Mouse (Mus musculus) forebrain, embryonic 13.5 days (tissue): ENCODE measurements around the gene Ppp4r4. TPM values are rescaled to one million over a fixed set of nuclear protein-coding genes. Genes with fewer than 3 reads are reported as not detected.
"Not testable (repeated sequence)": the region's sequence is repeated elsewhere in the genome, so short reads cannot be mapped to it uniquely, and the experiment has no call there.

Experiments
- ATAC-seq: fragments of 200-750 bp; cut with Nextera tagmentation; 2 replicates; pipeline ENCODE4 v1.8.0; 2017
- H3K27ac ChIP-seq: fragments of 300-500 bp; sonication (generic); 2 replicates; pipeline ENCODE4 v1.5.1; 2015; ENCODE audit warnings: inconsistent platforms, mild to moderate bottlenecking, moderate library complexity
- H3K27me3 ChIP-seq: fragments of 300-500 bp; sonication (generic); 2 replicates; pipeline ENCODE4 v1.6.1; 2015; ENCODE audit warnings: mild to moderate bottlenecking, inconsistent platforms
- H3K36me3 ChIP-seq: fragments of 300-500 bp; sonication (generic); 2 replicates; pipeline ENCODE4 v1.6.1; 2015; ENCODE audit warnings: mild to moderate bottlenecking, inconsistent platforms; ENCODE audit not compliant: poor library complexity, severe bottlenecking
- H3K4me1 ChIP-seq: fragments of 300-500 bp; sonication (generic); 2 replicates; pipeline ENCODE4 v1.6.1; 2015; ENCODE audit warnings: inconsistent platforms
- H3K4me2 ChIP-seq: fragments of 300-500 bp; sonication (generic); 2 replicates; pipeline ENCODE4 v1.6.1; 2015; ENCODE audit warnings: inconsistent platforms, mild to moderate bottlenecking, moderate library complexity
- H3K4me3 ChIP-seq: fragments of 300-500 bp; sonication (generic); 2 replicates; pipeline ENCODE4 v1.5.1; 2015; ENCODE audit warnings: mild to moderate bottlenecking, inconsistent platforms
- H3K9ac ChIP-seq: fragments of 300-500 bp; sonication (generic); 2 replicates; pipeline ENCODE4 v1.6.1; 2015; ENCODE audit warnings: mild to moderate bottlenecking, inconsistent platforms
- H3K9me3 ChIP-seq: fragments of 300-500 bp; sonication (generic); replicated peaks from 2 replicates; pipeline ENCODE4 v1.6.1; 2016; ENCODE audit warnings: inconsistent platforms
- WGBS: fragments of 180-500 bp; shearing (Covaris S2); methylation state at CpG from one replicate; pipeline ENCODE4 v1.1.7; 2015; 5-methylcytosine and 5-hydroxymethylcytosine counted together
- polyA plus RNA-seq: library from polyadenylated mRNA; unstranded; fragments of >200 nt; fragmentation: Nextera tagmentation; extraction: Ambion mirVana; gene quantifications from 2 replicates; pipeline ENCODE4 v1.2.1, GENCODE M21; 2015

Ppp4r4 gene
- polyA plus RNA-seq, 1 experiment from 2014 or later = 1.8 TPM

DNA sequence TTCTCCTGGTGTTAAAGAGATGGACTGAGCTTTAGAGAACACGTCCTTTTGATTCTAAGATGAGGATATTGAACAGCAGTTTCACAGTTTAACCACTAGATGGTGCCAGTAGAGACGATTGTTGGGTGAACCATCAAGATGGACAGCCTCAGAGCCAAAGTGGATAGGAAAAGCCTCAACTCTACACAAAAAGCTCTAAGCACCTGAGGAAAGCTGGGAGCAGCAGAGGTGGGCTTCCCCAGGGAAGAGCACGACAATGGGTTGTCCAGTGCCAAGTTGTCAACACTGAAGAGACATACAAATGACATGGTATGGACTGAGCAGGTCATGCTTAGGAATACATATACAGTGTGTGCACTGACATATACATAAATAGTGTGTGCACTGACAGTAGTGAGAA is 12.1 kb downstream of the Ppp4r4 start:
- no peaks in the 10 kb centered on the region for H3K9me3 ChIP-seq
- no peak; the same call in 1 of the 2 replicates for ATAC-seq
- H3K4me2 ChIP-seq = no peak overlapping the region
- no peaks in the 10 kb centered on the region for H3K36me3 ChIP-seq
- H3K4me3 ChIP-seq = no peak overlapping the region
- no peaks in the 10 kb centered on the region for H3K4me1 ChIP-seq
- 4% methylated on average over 3 of the region's 3 CpGs for WGBS
- H3K27ac ChIP-seq = no peak overlapping the region
- H3K9ac ChIP-seq = no peak overlapping the region
- no peaks in the 10 kb centered on the region for H3K27me3 ChIP-seq

DNA sequence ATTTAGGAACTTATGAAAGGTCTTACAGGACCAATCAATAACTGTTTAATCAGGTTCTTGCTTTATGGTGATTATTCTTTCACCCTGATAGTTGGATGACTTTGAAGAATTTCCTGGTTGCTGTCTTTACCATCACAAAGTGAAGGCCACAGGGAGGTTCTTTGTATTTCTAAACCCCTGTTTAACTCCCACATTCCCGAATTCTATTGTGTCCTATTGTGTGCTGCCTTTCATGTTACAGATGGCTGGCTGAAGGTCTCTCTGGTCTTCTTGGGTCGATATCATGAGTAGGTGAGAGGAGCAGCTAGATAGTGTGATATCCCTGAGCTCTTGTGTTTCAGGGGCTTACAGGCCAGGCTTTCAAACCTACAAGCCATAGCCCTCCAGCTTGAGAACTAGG is 15.4 kb downstream of the Ppp4r4 start:
- Histone ChIP-seq H3K9me3 (no peaks in the 10 kb centered on the region), H3K27me3 (no peaks in the 10 kb centered on the region), H3K9ac (no peak overlapping the region), H3K4me1 (no peaks in the 10 kb centered on the region), H3K27ac (no peak overlapping the region), H3K36me3 (no peaks in the 10 kb centered on the region), H3K4me2 (no peak overlapping the region), H3K4me3 (no peak overlapping the region)
- 33% methylated on average over 2 of the region's 2 CpGs for WGBS
- no peak for ATAC-seq

DNA sequence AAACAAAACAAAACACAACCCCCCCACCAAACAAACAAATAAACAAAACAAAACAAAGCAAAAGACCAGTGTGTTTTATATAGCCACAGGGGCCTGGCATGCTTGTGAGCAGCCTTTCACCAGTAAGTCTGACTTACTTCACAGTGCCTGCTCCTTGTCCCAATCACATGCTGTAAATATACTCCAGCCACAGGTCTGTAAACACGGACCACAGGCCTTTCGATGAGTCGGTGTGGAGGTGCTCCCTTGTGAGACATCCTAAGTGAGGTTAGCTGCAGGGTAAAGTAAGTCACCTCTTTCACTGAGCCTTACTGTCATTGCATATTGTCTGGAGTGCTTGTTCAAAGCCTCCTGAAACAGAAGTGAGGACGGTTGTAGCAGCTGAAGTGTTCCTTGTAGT is 16.4 kb downstream of the Ppp4r4 start:
- no peak overlapping the region for H3K9ac ChIP-seq
- ATAC-seq = no peak
- H3K4me2 ChIP-seq = no peak overlapping the region
- no peaks in the 10 kb centered on the region for H3K4me1 ChIP-seq
- H3K4me3 ChIP-seq = no peak overlapping the region
- no peaks in the 10 kb centered on the region for H3K36me3 ChIP-seq
- WGBS = 84% methylated on average over 4 of the region's 4 CpGs
- no peak overlapping the region for H3K27ac ChIP-seq
- no peaks in the 10 kb centered on the region for H3K27me3 ChIP-seq
- no peaks in the 10 kb centered on the region for H3K9me3 ChIP-seq

DNA sequence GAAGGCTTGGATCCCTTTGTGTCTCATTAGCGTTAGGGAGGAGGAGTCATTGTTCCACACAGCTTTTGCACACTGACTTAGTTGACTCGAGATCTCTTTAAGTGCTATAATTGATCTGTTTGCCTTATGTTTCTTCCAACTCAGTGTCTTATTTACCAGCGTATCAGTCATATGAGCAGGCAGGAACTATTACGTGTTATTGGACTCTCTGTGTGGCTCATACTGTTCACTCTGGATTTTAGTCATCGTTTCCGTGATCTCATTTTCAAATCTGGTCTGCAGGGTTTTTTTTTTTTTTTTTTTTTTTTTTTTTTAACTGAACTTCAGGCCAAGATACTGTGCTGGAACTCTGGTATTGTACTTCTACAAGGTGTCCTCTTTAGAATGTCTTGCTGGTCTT is 18.0 kb downstream of the Ppp4r4 start:
- Histone ChIP-seq H3K4me2 (no peak overlapping the region), H3K9me3 (no peaks in the 10 kb centered on the region), H3K9ac (no peak overlapping the region), H3K36me3 (no peaks in the 10 kb centered on the region), H3K27me3 (no peaks in the 10 kb centered on the region), H3K4me1 (no peaks in the 10 kb centered on the region), H3K27ac (no peak overlapping the region), H3K4me3 (no peak overlapping the region)
- no peak for ATAC-seq
- 66% methylated on average over 6 of the region's 6 CpGs for WGBS

GRCm38 (mm10) chr12:103551422-103551821 is 19.3 kb downstream of the Ppp4r4 start:
- no peak for ATAC-seq
- Histone ChIP-seq H3K9ac (no peak overlapping the region), H3K27me3 (no peaks in the 10 kb centered on the region), H3K36me3 (no peaks in the 10 kb centered on the region), H3K9me3 (no peaks in the 10 kb centered on the region), H3K4me1 (no peaks in the 10 kb centered on the region), H3K4me2 (no peak overlapping the region), H3K4me3 (no peak overlapping the region), H3K27ac (no peak overlapping the region)
- WGBS = 91% methylated on average over 4 of the region's 4 CpGs

GRCm38 (mm10) chr12:103552506-103552905 is 20.4 kb downstream of the Ppp4r4 start:
- H3K27me3 ChIP-seq = no peaks in the 10 kb centered on the region
- no peak overlapping the region for H3K4me3 ChIP-seq
- no peaks in the 10 kb centered on the region for H3K36me3 ChIP-seq
- no peaks in the 10 kb centered on the region for H3K9me3 ChIP-seq
- no peak overlapping the region for H3K27ac ChIP-seq
- ATAC-seq = no peak
- whole genome bisulfite sequencing = 92% methylated on average over 2 of the region's 2 CpGs
- no peak overlapping the region for H3K9ac ChIP-seq
- no peak overlapping the region for H3K4me2 ChIP-seq
- no peaks in the 10 kb centered on the region for H3K4me1 ChIP-seq

GRCm38 (mm10) chr12:103553497-103553896 is 21.4 kb downstream of the Ppp4r4 start:
- no peak for ATAC-seq
- no peak overlapping the region for H3K27ac ChIP-seq
- no peaks in the 10 kb centered on the region for H3K4me1 ChIP-seq
- H3K27me3 ChIP-seq = no peaks in the 10 kb centered on the region
- no peaks in the 10 kb centered on the region for H3K36me3 ChIP-seq
- WGBS = 67% methylated on average over 3 of the region's 3 CpGs
- H3K4me3 ChIP-seq = no peak overlapping the region
- no peak overlapping the region for H3K4me2 ChIP-seq
- no peak overlapping the region for H3K9ac ChIP-seq
- H3K9me3 ChIP-seq = no peaks in the 10 kb centered on the region

DNA sequence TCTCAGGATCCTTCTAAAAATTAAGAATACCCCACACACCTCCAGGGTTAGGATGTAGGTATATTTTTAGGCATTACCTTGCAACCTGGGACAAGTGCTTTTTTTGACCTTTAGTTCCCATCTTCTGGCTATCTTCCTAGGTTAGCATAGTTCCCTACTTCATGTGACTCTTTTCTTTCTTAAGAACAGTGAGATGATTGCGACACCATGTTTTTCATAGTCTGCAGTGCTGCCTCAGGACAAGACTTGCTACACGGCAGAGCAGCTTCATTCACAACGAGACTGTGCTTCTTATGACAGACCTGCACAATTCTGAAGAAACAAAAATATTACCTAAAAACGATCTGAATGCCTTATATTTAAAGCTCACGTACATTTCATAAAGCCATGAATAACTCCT is 24.8 kb downstream of the Ppp4r4 start:
- no peak for ATAC-seq
- H3K9me3 ChIP-seq = no peaks in the 10 kb centered on the region
- no peak overlapping the region for H3K9ac ChIP-seq
- H3K4me2 ChIP-seq = no peak overlapping the region
- H3K4me3 ChIP-seq = no peak overlapping the region
- H3K27me3 ChIP-seq = no peaks in the 10 kb centered on the region
- no peaks in the 10 kb centered on the region for H3K36me3 ChIP-seq
- H3K27ac ChIP-seq = no peak overlapping the region
- H3K4me1 ChIP-seq = no peaks in the 10 kb centered on the region
- 93% methylated on average over 5 of the region's 5 CpGs for WGBS

DNA sequence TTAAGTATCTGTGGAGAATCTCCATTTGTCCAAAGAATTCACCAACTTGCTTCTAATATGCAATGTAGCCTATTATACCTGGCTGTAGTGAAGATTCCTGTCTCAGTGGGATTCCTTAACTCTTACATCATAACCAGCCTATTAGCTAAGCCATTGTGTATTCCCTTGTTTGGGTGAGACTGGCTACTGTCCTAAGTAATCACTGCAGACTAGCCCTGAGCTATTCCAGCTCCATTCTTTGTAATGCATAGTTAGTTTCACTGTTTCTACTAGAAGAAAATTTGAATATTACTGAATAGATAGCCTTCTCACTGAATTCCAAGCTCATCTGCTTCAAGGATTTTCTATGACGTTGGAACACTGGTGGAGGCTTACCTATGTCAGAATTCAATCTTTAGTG is 32.6 kb downstream of the Ppp4r4 start:
- Histone ChIP-seq H3K9me3 (no peaks in the 10 kb centered on the region), H3K4me1 (no peaks in the 10 kb centered on the region), H3K4me2 (no peak overlapping the region), H3K36me3 (no peaks in the 10 kb centered on the region), H3K27ac (no peak overlapping the region), H3K4me3 (no peak overlapping the region), H3K27me3 (no peaks in the 10 kb centered on the region), H3K9ac (no peak overlapping the region)
- ATAC-seq = no peak
- WGBS = 46% methylated on average over 1 of the region's 1 CpGs

- no peaks in the 10 kb centered on the region for H3K36me3 ChIP-seq
- H3K4me3 ChIP-seq = no peak overlapping the region
- no peak overlapping the region for H3K9ac ChIP-seq
- 85% methylated on average over 7 of the region's 7 CpGs for WGBS
- H3K9me3 ChIP-seq = no peaks in the 10 kb centered on the region
- no peaks in the 10 kb centered on the region for H3K4me1 ChIP-seq
- no peaks in the 10 kb centered on the region for H3K27me3 ChIP-seq
- no peak for ATAC-seq
- H3K27ac ChIP-seq = no peak overlapping the region
- H3K4me2 ChIP-seq = no peak overlapping the region
Measured at GRCm38 (mm10) chr12:103565151-103565550, 33.1 kb downstream of the Ppp4r4 start.

DNA sequence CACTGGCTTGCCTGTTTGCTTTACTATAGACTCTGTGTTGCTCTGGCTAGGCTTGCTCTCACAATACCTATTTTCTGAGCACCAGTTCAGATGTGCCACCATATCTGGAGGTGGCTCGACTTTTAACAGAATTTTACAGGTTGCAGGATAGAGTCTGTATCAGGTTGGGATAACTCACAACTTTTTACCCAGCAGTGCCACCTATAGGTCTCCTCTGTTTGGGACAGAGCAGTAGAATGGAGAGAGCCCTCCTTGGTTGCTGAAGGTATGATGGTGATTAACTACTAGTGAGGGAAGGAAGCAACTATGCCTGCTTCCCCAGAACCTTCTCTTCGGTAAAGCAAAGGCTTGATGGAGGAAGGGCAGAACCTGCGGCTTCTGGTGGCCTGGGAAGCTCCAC is 35.0 kb downstream of the Ppp4r4 start:
- Histone ChIP-seq H3K4me2 (no peak overlapping the region), H3K27ac (no peak overlapping the region), H3K4me1 (no peaks in the 10 kb centered on the region), H3K4me3 (no peak overlapping the region), H3K36me3 (no peaks in the 10 kb centered on the region), H3K27me3 (no peaks in the 10 kb centered on the region), H3K9ac (no peak overlapping the region), H3K9me3 (no peaks in the 10 kb centered on the region)
- ATAC-seq = no peak
- 61% methylated on average over 3 of the region's 3 CpGs for WGBS

DNA sequence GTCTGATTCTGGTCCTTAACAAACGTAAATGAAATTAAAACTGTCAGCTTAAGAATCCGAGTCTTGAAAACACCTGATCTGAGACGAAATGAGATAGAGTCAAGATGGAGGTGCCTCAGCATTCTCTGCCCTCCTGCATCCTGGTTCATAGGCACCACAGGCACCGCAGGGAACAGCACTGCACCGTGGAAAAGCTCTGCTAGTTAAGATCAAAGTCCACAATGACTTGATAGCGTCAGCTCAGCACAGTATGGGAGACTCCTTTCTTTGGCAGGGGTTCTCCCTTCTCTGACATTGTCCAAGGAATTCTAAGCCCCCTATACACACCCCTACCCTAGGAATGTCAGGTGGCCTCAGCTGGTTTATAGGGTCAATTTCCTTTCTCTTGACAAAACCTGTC is 37.6 kb downstream of the Ppp4r4 start:
- 66% methylated on average over 6 of the region's 6 CpGs for WGBS
- no peaks in the 10 kb centered on the region for H3K36me3 ChIP-seq
- ATAC-seq = no peak

GRCm38 (mm10) chr12:103578148-103578547 is 46.1 kb downstream of the Ppp4r4 start:
- not testable (repeated sequence) for H3K4me2 ChIP-seq, ATAC-seq, H3K27me3 ChIP-seq, H3K4me1 ChIP-seq, H3K4me3 ChIP-seq, H3K9me3 ChIP-seq, H3K9ac ChIP-seq, H3K27ac ChIP-seq, H3K36me3 ChIP-seq
- WGBS = 93% methylated on average over 6 of the region's 6 CpGs

More for the DNA sequence above, 37.6 kb downstream of the Ppp4r4 start:
- Histone ChIP-seq H3K4me2 (no peak overlapping the region), H3K9me3 (no peaks in the 10 kb centered on the region), H3K4me1 (no peaks in the 10 kb centered on the region), H3K4me3 (no peak overlapping the region), H3K27ac (no peak overlapping the region), H3K27me3 (no peaks in the 10 kb centered on the region), H3K9ac (no peak overlapping the region)
